Mouse (Mus musculus) spleen, postnatal 4 days (tissue): ENCODE measurements around the gene Fgfr2.
"Not testable (repeated sequence)": the region's sequence is repeated elsewhere in the genome, so short reads cannot be mapped to it uniquely, and the experiment has no call there.

Experiments used
- DNase-seq, 2 experiments: peaks; one replicate each; pipeline ENCODE4 v3.0.0; 2022; ENCODE audit warnings: low spot score in 2 of 2

Fgfr2 gene

GRCm38 (mm10) chr7:132509110-132509509 is 614.0 kb downstream of the Fgfr2 start:
- DNase-seq, result no peak

GRCm38 (mm10) chr7:132507361-132507760 is 615.8 kb downstream of the Fgfr2 start:
- peak; percentile 37 to 69 for DNase-seq

- DNase-seq, result no peak
Observed at GRCm38 (mm10) chr7:132506226-132506625, 616.9 kb downstream of the Fgfr2 start.

- not testable (repeated sequence) for DNase-seq
Observed at GRCm38 (mm10) chr7:132502445-132502844, 620.7 kb downstream of the Fgfr2 start.

GRCm38 (mm10) chr7:132497142-132497541 is 626.0 kb downstream of the Fgfr2 start:
- DNase-seq, result no peak

- DNase-seq, result no peak
Observed at GRCm38 (mm10) chr7:132494263-132494662, 628.9 kb downstream of the Fgfr2 start.

GRCm38 (mm10) chr7:132493632-132494031 is 629.5 kb downstream of the Fgfr2 start:
- DNase-seq, result no peak

GRCm38 (mm10) chr7:132491902-132492301 is 631.2 kb downstream of the Fgfr2 start:
- DNase-seq, result no peak

GRCm38 (mm10) chr7:132487361-132487760 is 635.8 kb downstream of the Fgfr2 start:
- no peak for DNase-seq

GRCm38 (mm10) chr7:132486403-132487178 is 636.6 kb downstream of the Fgfr2 start:
- no peak for DNase-seq

GRCm38 (mm10) chr7:132484424-132484823 is 638.7 kb downstream of the Fgfr2 start:
- no peak for DNase-seq

GRCm38 (mm10) chr7:132480696-132481306 is 642.3 kb downstream of the Fgfr2 start:
- DNase-seq, result peak in 1 of 2 experiments; percentile 24

GRCm38 (mm10) chr7:132478295-132478809 is 644.8 kb downstream of the Fgfr2 start:
- DNase-seq, result no peak

- no peak for DNase-seq
Observed at GRCm38 (mm10) chr7:132477753-132478152, 645.4 kb downstream of the Fgfr2 start.

- no peak for DNase-seq
Observed at GRCm38 (mm10) chr7:132476491-132476890, 646.7 kb downstream of the Fgfr2 start.

- DNase-seq, result peak; percentile 67 to 84
Observed at GRCm38 (mm10) chr7:132475069-132475468, 648.1 kb downstream of the Fgfr2 start.

- peak; percentile 22 to 67 for DNase-seq
Observed at GRCm38 (mm10) chr7:132471327-132471726, 651.8 kb downstream of the Fgfr2 start.

- DNase-seq, result no peak
Observed at GRCm38 (mm10) chr7:132468391-132468790, 654.8 kb downstream of the Fgfr2 start.

- DNase-seq, result no peak
Observed at GRCm38 (mm10) chr7:132465897-132466296, 657.3 kb downstream of the Fgfr2 start.

- no peak for DNase-seq
Observed at GRCm38 (mm10) chr7:132464894-132465293, 658.3 kb downstream of the Fgfr2 start.

GRCm38 (mm10) chr7:132458493-132458892 is 664.7 kb downstream of the Fgfr2 start:
- DNase-seq, result no peak

GRCm38 (mm10) chr7:132455071-132455720 is 668.0 kb downstream of the Fgfr2 start:
- no peak for DNase-seq
